Mouse (Mus musculus): ENCODE measurements around the gene Tmem151a. TPM values are rescaled to one million over a fixed set of nuclear protein-coding genes. Genes with fewer than 3 reads are reported as not detected.

Gene Tmem151a
- polyA plus RNA-seq (2017; shearing (Covaris generic)): 0.57 TPM

GRCm38 (mm10) chr19:5085145-5085863 is at the start of gene Tmem151a:
Tmem151a (minus strand) TSS chr19:5085531.

GRCm38 (mm10) chr19:5118384-5118698 is 33.0 kb upstream of the Tmem151a start, which contains the start of gene Klc2:
Klc2 (minus strand) TSS chr19:5118560.

GRCm38 (mm10) chr19:5106731-5107191 is 21.4 kb upstream of the Tmem151a start, which contains the start of gene Rab1b:
Rab1b (minus strand) TSS chr19:5107072.

GRCm38 (mm10) chr19:5098363-5099143 is 13.2 kb upstream of the Tmem151a start, which contains the start of gene Cnih2:
Cnih2 (minus strand) TSS chr19:5098521.

GRCm38 (mm10) chr19:5087884-5088728 is 2.8 kb upstream of the Tmem151a start, which contains the start of gene Yif1a:
Yif1a (plus strand) TSS chr19:5088538.

GRCm38 (mm10) chr19:5067867-5068569 is 17.3 kb downstream of the Tmem151a start, which contains the start of gene Cd248:
Cd248 (plus strand) TSS chr19:5068078.

GRCm38 (mm10) chr19:5050047-5050905 is 35.1 kb downstream of the Tmem151a start, which contains the start of gene Rin1:
Rin1 (plus strand) TSS chr19:5050481.

GRCm38 (mm10) chr19:5040862-5041523 is 44.3 kb downstream of the Tmem151a start, which contains the start of gene Brms1:
Brms1 (plus strand) TSS chr19:5041354.

GRCm38 (mm10) chr19:5038709-5039156 is 46.6 kb downstream of the Tmem151a start, which contains the start of the genes B4gat1 and AC124502.3:
B4gat1 (plus strand) TSS chr19:5038826.
AC124502.3 (plus strand) TSS chr19:5038891.

GRCm38 (mm10) chr19:5023621-5024479 is 61.5 kb downstream of the Tmem151a start, which contains the start of gene Slc29a2:
Slc29a2 (plus strand) TSS chr19:5023860.

Other genes starting within 250 kb of the Tmem151a start
- gene Ccs, start 246.2 kb downstream of the Tmem151a start, polyA plus RNA-seq (2017; shearing (Covaris generic)): 30.5 TPM
- gene Ccdc87, start 246.2 kb downstream of the Tmem151a start, polyA plus RNA-seq (2017; shearing (Covaris generic)): 0.11 TPM
- 8.5 TPM for gene Ctsf, start 230.4 kb downstream of the Tmem151a start, polyA plus RNA-seq (2017; shearing (Covaris generic))
- gene Actn3, start 207.6 kb downstream of the Tmem151a start, polyA plus RNA-seq (2017; shearing (Covaris generic)): not detected
- 3.8 TPM for gene Zdhhc24, start 206.9 kb downstream of the Tmem151a start, polyA plus RNA-seq (2017; shearing (Covaris generic))
- 0.37 TPM for gene Bbs1, start 178.9 kb downstream of the Tmem151a start, polyA plus RNA-seq (2017; shearing (Covaris generic))
- 59.5 TPM for gene Dpp3, start 157.2 kb downstream of the Tmem151a start, polyA plus RNA-seq (2017; shearing (Covaris generic))
- 1.1 TPM for gene Peli3, start 142.4 kb downstream of the Tmem151a start, polyA plus RNA-seq (2017; shearing (Covaris generic))
- 37.5 TPM for gene Mrpl11, start 123.4 kb downstream of the Tmem151a start, polyA plus RNA-seq (2017; shearing (Covaris generic))
- gene Npas4, start 95.2 kb downstream of the Tmem151a start, polyA plus RNA-seq (2017; shearing (Covaris generic)): not detected
- 2.2 TPM for gene Slc29a2, start 61.7 kb downstream of the Tmem151a start, polyA plus RNA-seq (2017; shearing (Covaris generic))
- gene B4gat1, start 46.7 kb downstream of the Tmem151a start, polyA plus RNA-seq (2017; shearing (Covaris generic)): 3.6 TPM
- 2.4 TPM for gene AC124502.3, start 46.6 kb downstream of the Tmem151a start, polyA plus RNA-seq (2017; shearing (Covaris generic))
- gene Brms1, start 44.2 kb downstream of the Tmem151a start, polyA plus RNA-seq (2017; shearing (Covaris generic)): 84.9 TPM
- gene Rin1, start 35.0 kb downstream of the Tmem151a start, polyA plus RNA-seq (2017; shearing (Covaris generic)): 0.35 TPM
- not detected for gene Cd248, start 17.5 kb downstream of the Tmem151a start, polyA plus RNA-seq (2017; shearing (Covaris generic))
- 28.5 TPM for gene Yif1a, start 3.0 kb upstream of the Tmem151a start, polyA plus RNA-seq (2017; shearing (Covaris generic))
- gene Cnih2, start 13.0 kb upstream of the Tmem151a start, polyA plus RNA-seq (2017; shearing (Covaris generic)): 0.87 TPM
- gene Rab1b, start 21.5 kb upstream of the Tmem151a start, polyA plus RNA-seq (2017; shearing (Covaris generic)): 151 TPM
- gene Klc2, start 33.0 kb upstream of the Tmem151a start, polyA plus RNA-seq (2017; shearing (Covaris generic)): 2.6 TPM
- gene Pacs1, start 187.6 kb upstream of the Tmem151a start, polyA plus RNA-seq (2017; shearing (Covaris generic)): 95.2 TPM
- gene Sf3b2, start 209.9 kb upstream of the Tmem151a start, polyA plus RNA-seq (2017; shearing (Covaris generic)): 294 TPM
- not detected for gene Gal3st3, start 212.8 kb upstream of the Tmem151a start, polyA plus RNA-seq (2017; shearing (Covaris generic))

Measured in effector memory CD4-positive, alpha-beta T cell, adult 5 months (primary cell).